Mouse (Mus musculus) embryonic fibroblast, embryonic 13.5 days (primary cell): Measurements from ENCODE around the gene Lxn.

Experiments used
- CTCF ChIP-seq: IDR thresholded peaks from 2 replicates; pipeline ENCODE4 v1.5.1; 2011; ENCODE audit warnings: mild to moderate bottlenecking, control low read depth, low read length, moderate library complexity, borderline replicate concordance; ENCODE audit not compliant: insufficient read depth
- POLR2A ChIP-seq: IDR thresholded peaks from 2 replicates; pipeline ENCODE4 v1.6.1; 2011; ENCODE audit warnings: low read depth, mild to moderate bottlenecking, control low read depth, low read length, moderate library complexity

DNA sequence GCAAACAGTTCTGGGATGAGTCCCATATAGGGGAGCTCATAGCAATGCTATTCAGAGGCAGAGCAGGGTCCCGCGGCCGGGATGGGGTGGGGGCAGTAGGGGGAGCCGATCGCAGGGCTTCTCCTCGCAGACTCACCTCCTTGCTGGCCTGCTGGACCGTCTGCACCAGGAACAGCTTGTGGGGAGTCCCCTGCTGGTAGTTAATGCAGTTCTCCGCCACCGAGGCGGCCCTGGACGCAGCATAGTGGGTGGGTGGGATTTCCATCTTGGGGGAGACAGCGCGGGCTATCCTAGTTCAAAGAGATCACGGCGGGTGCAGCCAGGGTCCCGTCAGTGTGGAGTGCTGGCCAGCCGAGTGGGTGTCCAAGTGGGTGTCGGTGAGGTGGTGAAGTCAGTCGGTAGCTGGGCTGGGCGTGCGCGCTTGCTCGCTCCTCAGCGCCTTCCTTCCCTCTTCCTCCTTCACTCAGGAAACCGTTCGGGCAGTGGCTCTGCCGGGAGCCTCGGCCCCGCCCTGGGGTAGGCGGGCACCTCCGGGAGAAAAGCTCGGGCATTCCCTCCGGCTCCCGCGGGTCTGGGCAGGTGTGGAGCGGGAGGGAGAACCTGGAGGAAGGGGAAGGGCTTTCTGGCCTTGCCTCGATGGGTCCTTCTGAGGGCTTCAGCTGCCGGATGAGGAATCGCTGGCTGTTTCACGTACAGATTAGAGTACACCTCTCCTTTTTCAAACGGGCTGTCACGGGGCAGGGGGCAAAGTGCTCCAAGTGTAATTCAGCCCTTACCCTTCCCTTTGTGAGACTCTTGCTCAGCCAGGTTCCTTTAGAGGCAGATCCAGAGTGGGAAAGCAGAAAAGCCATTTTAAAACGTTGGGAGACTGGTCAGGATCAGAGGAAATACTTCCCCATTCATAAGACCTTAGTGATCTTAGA lies at the start of gene Lxn:
- TF ChIP-seq POLR2A (peak; percentile 95), CTCF (peak; percentile 29; the same call in 1 of the 2 replicates)
